Mouse (Mus musculus): ENCODE measurements at regions not wholly inside any gene's neighbourhood (a gene's known extent, or its start where the extent isn't known, plus 50 kb on each side); places are given as distances from the start of the nearest gene placed in this dataset.

DNA sequence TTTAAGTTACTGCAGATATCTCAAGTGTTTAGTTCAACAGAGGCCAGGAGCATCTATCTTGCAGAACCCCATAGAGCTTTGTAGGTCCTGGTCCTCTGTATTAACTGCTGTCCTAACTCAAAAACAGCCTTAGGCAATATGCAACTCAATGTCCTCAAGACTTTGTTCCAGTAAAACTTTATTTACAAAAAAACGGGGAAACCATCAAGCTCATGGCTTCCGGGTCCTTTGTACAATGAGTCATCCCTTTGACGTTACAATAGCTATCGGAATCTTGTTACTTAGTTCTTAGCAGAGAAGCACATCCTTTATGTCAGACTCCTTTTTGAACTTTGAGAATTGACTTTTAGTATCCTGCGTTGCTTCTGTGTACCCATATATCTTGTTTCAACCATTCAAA lies 216.2 kb upstream of the Zmiz1 start:
- no peak for DNase-seq (ENCODE audit: extremely low spot score in 1 of 2, low spot score in 1 of 2)

- no peak for DNase-seq (ENCODE audit: extremely low spot score in 1 of 2, low spot score in 1 of 2)
Observed at GRCm38 (mm10) chr14:25243289-25243688, 215.7 kb upstream of the Zmiz1 start.

DNA sequence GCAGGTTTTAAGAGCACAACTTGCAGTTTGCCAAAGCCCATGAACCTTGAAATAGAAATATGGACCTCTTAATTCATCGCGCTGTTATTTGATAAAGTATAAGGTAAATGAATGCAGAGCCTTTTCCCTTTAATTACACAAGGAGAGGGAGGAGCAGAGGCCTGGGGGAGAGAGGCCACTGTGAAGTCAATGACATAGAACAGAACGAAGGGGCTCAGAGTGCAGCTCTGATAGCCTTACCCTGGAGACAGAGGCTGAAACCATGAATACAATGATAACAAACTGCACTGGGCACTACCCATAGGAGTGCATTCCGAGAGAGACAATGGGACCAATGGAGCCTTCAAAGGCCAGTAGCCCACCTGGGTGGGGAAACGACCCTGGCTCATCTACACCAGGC lies 215.3 kb upstream of the Zmiz1 start:
- no peak for DNase-seq (ENCODE audit: extremely low spot score in 1 of 2, low spot score in 1 of 2)

DNA sequence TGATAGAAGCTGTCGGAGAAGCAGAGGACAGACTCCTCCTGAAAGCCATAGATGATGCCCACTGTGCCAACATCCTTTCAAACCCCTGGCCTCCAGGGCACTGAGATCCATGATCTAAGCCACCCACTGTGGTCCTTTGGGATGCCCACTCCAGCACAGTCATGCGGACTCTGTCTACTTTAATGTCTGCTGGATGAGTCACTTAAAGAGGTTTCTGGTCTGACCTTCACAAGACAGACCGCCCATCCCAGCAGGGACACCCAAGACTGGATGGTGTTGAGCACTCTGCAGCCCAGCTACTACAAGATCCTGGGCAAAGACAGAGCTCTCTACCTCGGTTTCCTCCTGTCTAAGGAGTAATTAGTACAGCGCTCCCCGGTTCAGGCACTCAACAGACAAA lies 214.1 kb upstream of the Zmiz1 start:
- DNase-seq (ENCODE audit: extremely low spot score in 1 of 2, low spot score in 1 of 2) = no peak

GRCm38 (mm10) chr14:25245691-25246090 lies 213.3 kb upstream of the Zmiz1 start:
- DNase-seq (ENCODE audit: extremely low spot score in 1 of 2, low spot score in 1 of 2) = no peak

DNA sequence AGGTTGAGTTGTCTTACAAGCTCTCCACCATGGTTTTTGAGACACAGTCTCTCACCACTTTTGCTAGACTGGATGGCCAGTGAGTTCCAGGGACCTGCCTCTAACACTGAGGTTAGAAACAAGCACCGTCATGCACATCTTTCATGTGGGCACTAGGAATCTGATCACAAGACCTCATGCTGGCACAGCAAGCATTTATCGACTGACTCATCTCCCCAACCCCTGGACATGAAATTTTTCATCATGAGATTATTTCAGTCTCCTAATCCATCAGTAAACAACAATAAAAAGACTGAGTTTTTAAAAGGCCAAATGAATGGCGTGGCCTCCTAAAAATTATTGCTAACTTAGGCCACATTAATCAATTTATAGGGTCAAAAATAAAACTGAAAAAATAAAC lies 210.0 kb upstream of the Zmiz1 start:
- DNase-seq (ENCODE audit: extremely low spot score in 1 of 2, low spot score in 1 of 2) = no peak

DNA sequence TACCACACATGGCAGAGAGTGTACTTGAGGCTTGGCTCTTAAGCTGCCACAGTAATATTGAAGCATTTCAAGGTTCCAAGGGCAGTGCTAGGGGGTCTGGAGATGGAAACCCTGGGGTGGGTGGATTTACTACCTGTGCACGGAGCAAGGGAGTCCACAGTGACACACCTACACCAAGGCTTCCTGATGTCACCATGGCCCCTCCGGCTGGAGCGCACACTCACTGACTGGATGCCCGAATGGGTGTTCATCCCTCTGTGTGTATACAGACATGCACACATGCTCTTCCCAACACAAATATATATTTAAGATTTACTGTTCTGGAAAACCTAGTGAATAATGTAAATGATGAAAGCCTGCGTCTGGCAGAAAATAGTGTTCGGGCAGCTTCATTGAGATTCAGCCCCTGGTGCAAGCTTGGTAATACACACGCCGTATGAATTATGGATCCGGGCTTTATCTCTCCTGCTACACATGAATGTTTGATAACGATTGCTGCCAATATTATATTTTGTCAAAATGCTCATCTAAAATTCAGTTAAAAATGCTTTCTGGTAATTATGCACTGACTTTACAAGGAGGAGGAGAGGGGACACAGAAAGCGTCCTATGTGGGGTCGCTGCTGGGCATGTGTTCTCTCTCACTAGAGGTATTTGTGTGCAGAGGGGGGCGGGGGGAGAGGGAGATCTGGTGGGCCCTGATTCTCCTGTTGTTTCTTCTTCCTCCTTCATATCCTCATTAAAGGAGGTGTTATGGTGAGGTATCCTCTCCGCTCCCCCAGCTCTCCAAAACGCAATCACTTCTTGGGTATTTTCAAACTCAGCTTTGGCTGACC lies 205.8 kb upstream of the Zmiz1 start:
- DNase-seq (ENCODE audit: extremely low spot score in 1 of 2, low spot score in 1 of 2) = no peak

DNA sequence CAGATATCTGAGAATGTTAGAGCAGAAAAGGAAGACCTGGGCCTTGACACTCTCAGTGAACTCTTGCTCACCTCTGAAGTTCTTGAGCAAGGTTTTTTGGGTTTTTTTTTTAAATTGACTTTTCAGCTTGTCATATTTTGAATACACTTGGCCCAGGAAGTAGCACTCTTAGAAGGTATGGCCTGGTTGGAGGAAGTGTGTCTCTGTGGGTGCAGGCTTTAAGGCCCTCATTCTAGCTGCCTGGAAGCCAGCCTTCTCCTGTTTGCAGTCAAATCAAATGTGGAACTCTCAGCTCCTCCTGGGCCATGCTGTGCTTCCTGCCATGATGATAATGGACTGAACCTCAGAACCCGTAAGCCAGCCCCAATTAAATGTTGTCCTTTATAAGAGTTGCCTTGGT lies 195.9 kb upstream of the Zmiz1 start:
- no peak for DNase-seq (ENCODE audit: extremely low spot score in 1 of 2, low spot score in 1 of 2)

DNA sequence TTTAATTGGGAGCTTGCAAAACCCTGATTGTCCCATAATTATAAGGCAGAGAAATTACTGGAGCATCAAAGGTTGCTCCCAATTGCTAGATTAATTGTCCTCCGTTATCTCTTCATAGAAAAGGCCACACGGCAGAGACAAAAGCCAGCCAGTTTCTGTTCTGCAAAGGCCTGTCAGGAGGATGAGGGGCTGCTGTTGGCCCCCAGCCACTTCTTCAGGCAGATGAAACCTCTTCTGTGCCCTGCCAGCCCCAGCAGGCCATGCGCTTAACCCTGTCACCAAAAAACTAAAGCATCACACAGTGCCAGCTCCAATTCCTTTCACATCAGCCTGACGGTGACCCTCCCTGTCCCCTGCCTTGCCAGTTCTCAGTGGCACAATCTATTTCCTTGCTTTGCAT lies 192.1 kb upstream of the Zmiz1 start:
- no peak for DNase-seq (ENCODE audit: extremely low spot score in 1 of 2, low spot score in 1 of 2)

DNA sequence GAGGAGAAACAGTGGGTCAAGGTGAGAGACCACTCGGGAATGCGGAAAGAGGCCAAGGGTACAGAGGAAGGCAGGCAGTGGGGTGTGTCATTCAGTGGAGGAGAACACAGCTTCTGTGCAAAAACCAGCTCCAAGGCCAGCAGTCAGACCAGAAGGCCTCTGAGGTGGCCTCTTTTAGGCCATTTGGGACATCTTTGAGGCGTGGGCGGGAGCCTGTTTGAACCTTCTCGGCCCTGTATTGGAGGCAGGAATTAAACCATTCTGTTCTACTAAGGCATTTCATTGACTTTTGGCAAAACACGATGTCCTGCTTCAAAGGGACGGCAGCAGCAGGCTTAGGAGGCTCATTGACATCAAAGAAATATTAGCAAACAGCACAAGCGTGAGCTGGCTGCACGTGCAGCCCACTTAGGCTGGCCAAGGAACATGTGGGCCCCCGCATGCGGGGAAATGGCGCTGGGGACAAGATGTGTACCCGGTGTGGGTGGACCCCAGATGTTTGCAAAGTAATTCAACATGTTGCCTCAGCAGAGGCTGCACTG lies 190.8 kb upstream of the Zmiz1 start:
- no peak for DNase-seq (ENCODE audit: extremely low spot score in 1 of 2, low spot score in 1 of 2)

DNA sequence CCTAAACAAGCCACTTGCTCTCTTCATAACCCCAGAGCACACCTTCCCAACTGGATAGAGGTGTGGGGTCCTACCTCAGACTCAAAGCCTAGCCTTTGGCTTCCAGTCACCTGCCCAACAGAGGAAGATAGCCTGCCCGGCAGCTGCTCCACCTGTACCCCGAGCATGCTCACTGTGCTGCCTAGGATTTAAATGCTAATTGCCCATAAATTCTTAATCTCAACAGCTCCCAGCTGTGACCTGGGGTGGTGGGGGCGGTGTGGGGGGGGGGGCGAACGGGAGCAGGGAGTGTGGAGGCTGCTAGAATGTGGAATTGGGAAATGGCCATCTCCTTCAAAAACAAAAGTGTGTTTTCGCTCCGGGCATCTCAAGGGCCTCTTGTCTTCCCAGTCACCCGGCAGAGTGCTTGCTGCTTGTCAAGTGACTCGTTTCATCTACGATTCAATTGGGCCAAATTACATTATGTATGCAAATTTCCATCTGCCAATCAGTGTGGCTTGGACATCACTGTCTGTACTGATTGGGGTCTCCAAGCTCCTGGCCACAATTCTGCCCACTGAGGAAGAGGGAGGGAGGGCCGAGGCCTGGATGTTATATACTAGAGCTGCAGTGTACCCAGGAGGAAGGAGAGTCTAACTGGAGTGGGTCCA lies 188.6 kb upstream of the Zmiz1 start:
- no peak for DNase-seq (ENCODE audit: extremely low spot score in 1 of 2, low spot score in 1 of 2)

GRCm38 (mm10) chr14:25272366-25273156 lies 186.4 kb upstream of the Zmiz1 start:
- no peak for DNase-seq (ENCODE audit: extremely low spot score in 1 of 2, low spot score in 1 of 2)

- no peak for DNase-seq (ENCODE audit: extremely low spot score in 1 of 2, low spot score in 1 of 2)
Observed at GRCm38 (mm10) chr14:25279751-25280150, 179.2 kb upstream of the Zmiz1 start.

- DNase-seq (ENCODE audit: extremely low spot score in 1 of 2, low spot score in 1 of 2) = no peak
Observed at GRCm38 (mm10) chr14:25292557-25292956, 166.4 kb upstream of the Zmiz1 start.

DNA sequence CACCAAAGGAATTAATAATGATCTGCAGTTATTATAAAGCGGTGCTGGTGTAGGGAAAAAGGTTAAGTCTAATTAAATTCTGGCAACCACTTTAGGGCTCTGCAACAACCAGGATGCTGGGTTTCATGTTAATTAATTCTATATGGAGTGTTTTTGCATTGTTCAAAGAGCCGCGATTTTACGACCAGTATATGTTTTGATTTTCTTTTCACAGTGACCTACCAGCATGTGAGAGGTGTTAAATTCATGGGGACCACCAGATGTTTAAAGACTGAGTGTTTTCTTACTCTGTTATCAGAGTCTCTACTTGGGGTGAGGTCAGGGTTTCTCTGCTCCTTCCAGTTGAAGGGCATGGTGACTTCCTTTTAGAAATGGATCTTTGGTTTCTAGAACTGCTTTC lies 164.8 kb upstream of the Zmiz1 start:
- no peak for DNase-seq (ENCODE audit: extremely low spot score in 1 of 2, low spot score in 1 of 2)

DNA sequence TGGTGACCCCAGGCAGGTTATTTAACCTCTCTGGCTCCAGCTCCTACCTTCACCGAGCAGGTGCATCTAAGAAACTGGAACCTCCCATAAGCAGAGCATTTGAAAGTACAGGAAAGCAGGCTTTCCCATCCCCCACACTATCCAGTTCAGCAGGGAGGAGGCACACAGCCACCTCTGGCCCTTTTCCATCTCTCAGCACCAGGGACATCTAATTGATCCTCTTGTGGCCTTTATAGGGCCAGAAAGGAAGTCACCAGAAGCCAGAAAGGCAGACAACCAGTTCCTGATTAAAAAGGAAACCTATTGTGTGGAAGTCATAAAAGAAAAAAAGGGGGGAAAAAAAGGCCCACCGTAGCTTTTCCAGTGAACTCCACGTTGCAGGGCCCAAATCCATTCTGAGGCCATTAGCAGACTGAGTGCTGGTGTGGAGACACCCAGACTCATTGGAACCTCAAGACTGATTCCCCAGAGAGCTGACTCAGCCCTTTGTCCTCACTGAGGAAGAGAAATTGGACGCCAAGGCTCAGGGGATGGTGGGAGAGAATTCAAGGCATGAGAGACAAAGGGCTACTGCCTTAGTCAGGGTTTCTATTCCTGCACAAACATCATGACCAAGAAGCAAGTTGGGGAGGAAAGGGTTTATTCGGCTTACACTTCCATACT lies 163.2 kb upstream of the Zmiz1 start:
- DNase-seq (ENCODE audit: extremely low spot score in 1 of 2, low spot score in 1 of 2) = no peak

GRCm38 (mm10) chr14:25299673-25300190 lies 159.3 kb upstream of the Zmiz1 start:
- DNase-seq (ENCODE audit: extremely low spot score in 1 of 2, low spot score in 1 of 2) = no peak

DNA sequence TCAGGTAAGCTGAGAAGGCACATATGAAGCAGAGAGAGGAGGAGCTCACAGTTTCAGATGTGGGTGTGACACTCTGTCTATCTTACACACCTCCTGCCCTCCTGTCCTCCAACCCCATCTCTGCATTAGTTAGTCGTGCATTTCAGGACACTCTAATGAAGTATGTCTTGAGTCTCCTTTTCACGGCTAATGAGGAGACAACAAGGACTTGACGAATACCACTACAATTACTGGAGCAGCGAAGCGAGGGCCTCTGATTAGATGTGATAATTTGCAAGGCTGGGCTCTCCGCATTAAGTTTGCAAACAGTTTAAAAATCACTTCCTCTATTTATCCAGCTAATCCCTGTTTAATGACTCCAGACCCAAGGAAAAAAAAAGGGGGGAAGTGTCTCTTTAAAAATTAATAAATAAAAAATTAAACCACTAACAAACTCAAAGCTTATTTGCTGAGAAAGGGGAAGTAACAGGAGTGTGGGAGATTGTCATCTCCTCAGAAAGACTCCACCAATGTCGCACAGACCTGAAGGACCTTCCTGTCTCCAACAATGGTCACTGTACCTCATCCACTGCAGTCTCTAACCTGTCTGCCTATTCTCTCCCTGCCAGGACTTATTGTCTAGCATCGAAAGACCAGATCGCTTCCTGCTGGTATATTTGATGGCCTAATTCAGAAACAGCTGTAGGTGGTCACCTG lies 157.5 kb upstream of the Zmiz1 start:
- DNase-seq (ENCODE audit: extremely low spot score in 1 of 2, low spot score in 1 of 2) = no peak

DNA sequence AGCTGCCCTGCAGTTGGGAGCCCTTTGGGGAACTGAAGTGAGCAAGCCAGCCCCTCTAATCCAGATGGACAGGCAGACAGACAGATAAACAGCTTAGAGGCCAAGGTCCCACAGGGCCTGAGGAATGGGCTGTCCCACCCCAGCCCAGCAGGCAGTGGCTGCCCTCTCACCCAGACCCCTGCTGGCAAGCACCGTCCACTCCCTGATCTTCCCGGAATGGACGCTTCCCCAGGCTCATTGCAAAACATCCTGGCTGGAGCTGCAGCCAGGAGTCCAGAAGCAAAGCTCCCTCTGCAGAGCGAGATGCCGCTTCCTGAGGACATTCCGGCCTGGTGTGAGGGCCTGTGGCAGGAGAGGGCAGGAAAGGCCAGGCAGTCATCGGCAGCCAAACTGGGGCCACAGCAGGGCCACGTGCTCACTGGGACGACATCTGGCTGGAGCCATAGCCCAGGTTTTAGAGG lies 154.6 kb upstream of the Zmiz1 start:
- DNase-seq (ENCODE audit: extremely low spot score in 1 of 2, low spot score in 1 of 2) = no peak

- no peak for DNase-seq (ENCODE audit: extremely low spot score in 1 of 2, low spot score in 1 of 2)
Observed at GRCm38 (mm10) chr14:25306166-25306565, 152.8 kb upstream of the Zmiz1 start.
